Mouse (Mus musculus) liver, embryonic 13.5 days (tissue): Measurements from ENCODE around the gene Cep295nl. TPM values are rescaled to one million over a fixed set of nuclear protein-coding genes. Genes with fewer than 3 reads are reported as not detected.
"Not testable (repeated sequence)": the region's sequence is repeated elsewhere in the genome, so short reads cannot be mapped to it uniquely, and the experiment has no call there.

Experiments
- ATAC-seq: fragments of 200-750 bp; cut with Nextera tagmentation; 2 replicates; pipeline ENCODE4 v1.8.0; 2017; ENCODE audit warnings: low read depth, mild to moderate bottlenecking, moderate number of reproducible peaks, moderate library complexity
- DNase-seq: peaks from one replicate; pipeline ENCODE4 v3.0.0; 2022
- H3K27ac ChIP-seq: fragments of 300-500 bp; sonication (generic); 2 replicates; pipeline ENCODE4 v1.5.1; 2015; ENCODE audit warnings: moderate library complexity, mild to moderate bottlenecking, inconsistent platforms
- H3K27me3 ChIP-seq: fragments of 300-500 bp; sonication (generic); 2 replicates; pipeline ENCODE4 v1.6.1; 2015; ENCODE audit warnings: mild to moderate bottlenecking, inconsistent platforms
- H3K36me3 ChIP-seq: fragments of 300-500 bp; sonication (generic); 2 replicates; pipeline ENCODE4 v1.6.1; 2015; ENCODE audit warnings: mild to moderate bottlenecking, inconsistent platforms
- H3K4me1 ChIP-seq: fragments of 300-500 bp; sonication (generic); replicated peaks from 2 replicates; pipeline ENCODE4 v1.6.1; 2015; ENCODE audit warnings: inconsistent platforms
- H3K4me2 ChIP-seq: fragments of 300-500 bp; sonication (generic); 2 replicates; pipeline ENCODE4 v1.6.1; 2015; ENCODE audit warnings: inconsistent platforms, mild to moderate bottlenecking, moderate library complexity
- H3K4me3 ChIP-seq: fragments of 300-500 bp; sonication (generic); replicated peaks from 2 replicates; pipeline ENCODE4 v1.5.1; 2015; ENCODE audit warnings: mild to moderate bottlenecking, inconsistent platforms
- H3K9ac ChIP-seq: fragments of 300-500 bp; sonication (generic); 2 replicates; pipeline ENCODE4 v1.6.1; 2015; ENCODE audit warnings: mild to moderate bottlenecking, inconsistent platforms
- H3K9me3 ChIP-seq: fragments of 300-500 bp; sonication (generic); replicated peaks from 2 replicates; pipeline ENCODE4 v1.6.1; 2016; ENCODE audit warnings: inconsistent platforms
- WGBS: fragments of 180-500 bp; shearing (Covaris S2); methylation state at CpG from one replicate; pipeline ENCODE4 v1.1.7; 2015; ENCODE audit not compliant: insufficient replicate concordance; 5-methylcytosine and 5-hydroxymethylcytosine counted together
- polyA plus RNA-seq: library from polyadenylated mRNA; unstranded; fragments of >200 nt; fragmentation: Nextera tagmentation; extraction: Ambion mirVana; gene quantifications from 2 replicates; pipeline ENCODE4 v1.2.1, GENCODE M21; 2015

Cep295nl gene
- polyA plus RNA-seq, 1 experiment from 2014 or later: not detected

GRCm38 (mm10) chr11:118318678-118319077 lies 23.6 kb downstream of the Cep295nl start:
- H3K27me3 ChIP-seq: no peaks in the 10 kb centered on the region
- no peak overlapping the region for H3K27ac ChIP-seq
- 47% methylated on average over 5 of the region's 5 CpGs for WGBS
- no peak overlapping the region for H3K4me2 ChIP-seq
- H3K4me1 ChIP-seq: peaks cover 12% of the 10 kb centered on the region
- no peak for DNase-seq
- no peak overlapping the region for H3K4me3 ChIP-seq
- H3K36me3 ChIP-seq: no peaks in the 10 kb centered on the region
- H3K9me3 ChIP-seq: no peaks in the 10 kb centered on the region
- ATAC-seq: no peak
- no peak overlapping the region for H3K9ac ChIP-seq

GRCm38 (mm10) chr11:118317129-118317528 lies 25.2 kb downstream of the Cep295nl start:
- H3K9me3 ChIP-seq: no peaks in the 10 kb centered on the region
- ATAC-seq (no peak), DNase-seq (peak; percentile 16)
- H3K27ac ChIP-seq: no peak overlapping the region
- H3K27me3 ChIP-seq: no peaks in the 10 kb centered on the region
- peaks cover 12% of the 10 kb centered on the region for H3K4me1 ChIP-seq
- H3K4me3 ChIP-seq: no peak overlapping the region
- H3K4me2 ChIP-seq: no peak overlapping the region
- WGBS: 23% methylated on average over 7 of the region's 7 CpGs
- no peak overlapping the region for H3K9ac ChIP-seq
- no peaks in the 10 kb centered on the region for H3K36me3 ChIP-seq

- Histone ChIP-seq H3K4me1 (peaks cover 12% of the 10 kb centered on the region), H3K9ac (no peak overlapping the region), H3K4me3 (no peak overlapping the region), H3K27ac (no peak overlapping the region), H3K36me3 (no peaks in the 10 kb centered on the region), H3K9me3 (no peaks in the 10 kb centered on the region), H3K27me3 (no peaks in the 10 kb centered on the region), H3K4me2 (no peak overlapping the region)
- peak; percentile 67 for ATAC-seq
- no peak for DNase-seq
- WGBS: 42% methylated on average over 8 of the region's 8 CpGs
Measured at GRCm38 (mm10) chr11:118316231-118316806, 26.0 kb downstream of the Cep295nl start.

GRCm38 (mm10) chr11:118312132-118312723 lies 30.1 kb downstream of the Cep295nl start:
- WGBS: 42% methylated on average over 6 of the region's 6 CpGs
- DNase-seq: no peak
- Histone ChIP-seq H3K4me3 (no peak overlapping the region), H3K27me3 (no peaks in the 10 kb centered on the region), H3K9me3 (no peaks in the 10 kb centered on the region), H3K4me2 (no peak overlapping the region), H3K4me1 (peaks cover 12% of the 10 kb centered on the region), H3K27ac (no peak overlapping the region), H3K9ac (no peak overlapping the region), H3K36me3 (0 out of 2 replicates have a peak, but pooled peaks cover 7% of the 10 kb centered on the region)
- ATAC-seq: no peak

GRCm38 (mm10) chr11:118307962-118308361 lies 34.3 kb downstream of the Cep295nl start:
- not testable (repeated sequence) for H3K27ac ChIP-seq, H3K4me3 ChIP-seq, H3K9ac ChIP-seq, H3K4me1 ChIP-seq, H3K27me3 ChIP-seq, H3K9me3 ChIP-seq, ATAC-seq, H3K36me3 ChIP-seq, DNase-seq, H3K4me2 ChIP-seq
- 62% methylated on average over 2 of the region's 2 CpGs for WGBS

GRCm38 (mm10) chr11:118303959-118304358 lies 38.3 kb downstream of the Cep295nl start:
- ATAC-seq, H3K27me3 ChIP-seq, H3K36me3 ChIP-seq, H3K27ac ChIP-seq, H3K4me3 ChIP-seq, H3K4me2 ChIP-seq, H3K4me1 ChIP-seq, H3K9me3 ChIP-seq, DNase-seq, H3K9ac ChIP-seq: not testable (repeated sequence)
- WGBS: 73% methylated on average over 4 of the region's 4 CpGs

- WGBS: 56% methylated on average over 2 of the region's 2 CpGs
- Histone ChIP-seq H3K9ac (no peak overlapping the region), H3K36me3 (no peaks in the 10 kb centered on the region), H3K9me3 (no peaks in the 10 kb centered on the region), H3K27me3 (peaks cover 4% of the 10 kb centered on the region; the same call in 1 of the 2 replicates), H3K4me3 (no peak overlapping the region), H3K27ac (no peak overlapping the region), H3K4me2 (no peak overlapping the region), H3K4me1 (peaks cover 5% of the 10 kb centered on the region; the same call in 1 of the 2 replicates)
- ATAC-seq (peak; percentile 67), DNase-seq (peak; percentile 34)
Measured at GRCm38 (mm10) chr11:118298810-118299209, 43.5 kb downstream of the Cep295nl start.

GRCm38 (mm10) chr11:118297967-118298366 lies 44.3 kb downstream of the Cep295nl start:
- Histone ChIP-seq H3K27me3 (peaks cover 4% of the 10 kb centered on the region; the same call in 1 of the 2 replicates), H3K9me3 (no peaks in the 10 kb centered on the region), H3K36me3 (no peaks in the 10 kb centered on the region), H3K4me3 (no peak overlapping the region), H3K27ac (no peak overlapping the region), H3K9ac (no peak overlapping the region), H3K4me1 (peaks cover 5% of the 10 kb centered on the region; the same call in 1 of the 2 replicates), H3K4me2 (no peak overlapping the region)
- 60% methylated on average over 3 of the region's 3 CpGs for WGBS
- ATAC-seq: no peak
- no peak for DNase-seq

- H3K4me1 ChIP-seq: peaks cover 14% of the 10 kb centered on the region
Measured at GRCm38 (mm10) chr11:118295026-118295425, 47.3 kb downstream of the Cep295nl start.

GRCm38 (mm10) chr11:118292671-118293070 lies 49.6 kb downstream of the Cep295nl start:
- Histone ChIP-seq H3K27ac (no peak overlapping the region), H3K4me1 (peaks cover 29% of the 10 kb centered on the region), H3K9me3 (no peaks in the 10 kb centered on the region), H3K4me2 (no peak overlapping the region), H3K27me3 (peaks cover 9% of the 10 kb centered on the region; the same call in 1 of the 2 replicates), H3K36me3 (peaks cover 2% of the 10 kb centered on the region; the same call in 1 of the 2 replicates), H3K9ac (no peak overlapping the region), H3K4me3 (no peak overlapping the region)
- ATAC-seq: no peak
- no peak for DNase-seq
- whole genome bisulfite sequencing: 61% methylated on average over 6 of the region's 6 CpGs

More at GRCm38 (mm10) chr11:118295026-118295425, 47.3 kb downstream of the Cep295nl start:
- ATAC-seq (no peak), DNase-seq (no peak)
- 54% methylated on average over 2 of the region's 2 CpGs for WGBS
- H3K9ac ChIP-seq: no peak overlapping the region
- H3K27me3 ChIP-seq: peaks cover 9% of the 10 kb centered on the region; the same call in 1 of the 2 replicates
- H3K36me3 ChIP-seq: no peaks in the 10 kb centered on the region
- no peak overlapping the region for H3K4me3 ChIP-seq
- no peaks in the 10 kb centered on the region for H3K9me3 ChIP-seq
- H3K4me2 ChIP-seq: no peak overlapping the region
- no peak overlapping the region for H3K27ac ChIP-seq

GRCm38 (mm10) chr11:118289999-118290889 lies 52.1 kb downstream of the Cep295nl start, which contains the start of gene Usp36:
Usp36 (minus strand) TSS chr11:118290244.
- H3K27ac ChIP-seq: peak within 1 kb of the TSS; percentile 60
- peaks cover 27% of the 10 kb centered on the region for H3K36me3 ChIP-seq
- peak within 1 kb of the TSS; percentile 79 for H3K4me3 ChIP-seq
- 2% methylated on average over 68 of the region's 68 CpGs for WGBS
- ATAC-seq (peak; percentile 97), DNase-seq (peak; percentile 98)
- H3K9ac ChIP-seq: peak within 1 kb of the TSS; percentile 85
- peaks cover 8% of the 10 kb centered on the region; the same call in 1 of the 2 replicates for H3K27me3 ChIP-seq
- H3K4me2 ChIP-seq: peak within 1 kb of the TSS; percentile 95
- H3K4me1 ChIP-seq: peaks cover 32% of the 10 kb centered on the region
- H3K9me3 ChIP-seq: no peaks in the 10 kb centered on the region
